Mouse (Mus musculus) heart, embryonic 16.5 days (tissue): ENCODE measurements around the gene Tnfrsf11a. TPM values are rescaled to one million over a fixed set of nuclear protein-coding genes. Genes with fewer than 3 reads are reported as not detected.

Experiments
- ATAC-seq: fragments of 200-750 bp; cut with Nextera tagmentation; replicated peaks from 2 replicates; pipeline ENCODE4 v1.8.0; 2017; ENCODE audit warnings: moderate number of reproducible peaks; ENCODE audit not compliant: insufficient read depth, low FRiP score; ENCODE audit errors: extremely low read depth
- H3K27ac ChIP-seq: fragments of 300-500 bp; sonication (generic); 2 replicates; pipeline ENCODE4 v1.5.1; 2014; ENCODE audit warnings: mild to moderate bottlenecking, low read length, control low read depth, moderate library complexity
- H3K27me3 ChIP-seq: fragments of 300-500 bp; sonication (generic); 2 replicates; pipeline ENCODE4 v1.6.1; 2014; ENCODE audit warnings: low read length, mixed read lengths; ENCODE audit not compliant: control insufficient read depth, insufficient read depth
- H3K36me3 ChIP-seq: fragments of 300-500 bp; sonication (generic); 2 replicates; pipeline ENCODE4 v1.6.1; 2014; ENCODE audit not compliant: control insufficient read depth, insufficient read depth
- H3K4me1 ChIP-seq: fragments of 300-500 bp; sonication (generic); 2 replicates; pipeline ENCODE4 v1.6.1; 2014; ENCODE audit warnings: low read length, mixed read lengths; ENCODE audit not compliant: control insufficient read depth, insufficient read depth
- H3K4me2 ChIP-seq: fragments of 300-500 bp; sonication (generic); 2 replicates; pipeline ENCODE4 v1.6.1; 2014; ENCODE audit warnings: low read depth, mild to moderate bottlenecking, control low read depth, low read length
- H3K4me3 ChIP-seq: fragments of 300-500 bp; sonication (generic); 2 replicates; pipeline ENCODE4 v1.5.1; 2014; ENCODE audit warnings: mild to moderate bottlenecking, control low read depth, low read length
- H3K9ac ChIP-seq: fragments of 300-500 bp; sonication (generic); 2 replicates; pipeline ENCODE4 v1.6.1; 2014; ENCODE audit warnings: low read length, control low read depth
- H3K9me3 ChIP-seq: fragments of 300-500 bp; sonication (generic); replicated peaks from 2 replicates; pipeline ENCODE4 v1.6.1; 2016; ENCODE audit warnings: low read length; ENCODE audit not compliant: control insufficient read depth
- WGBS: fragments of 180-500 bp; shearing (Covaris S2); extraction: QIAGEN DNeasy Blood & Tissue Kit; methylation state at CpG from one replicate; pipeline ENCODE4 v1.1.7; 2014; 5-methylcytosine and 5-hydroxymethylcytosine counted together
- polyA plus RNA-seq: library from polyadenylated mRNA; unstranded; fragments of >200 nt; fragmentation: Nextera tagmentation; extraction: Ambion mirVana; gene quantifications from 2 replicates; pipeline ENCODE4 v1.2.1, GENCODE M21; 2015

The Tnfrsf11a gene
- 0.34 and 0.83 TPM in 2 replicates for polyA plus RNA-seq

DNA sequence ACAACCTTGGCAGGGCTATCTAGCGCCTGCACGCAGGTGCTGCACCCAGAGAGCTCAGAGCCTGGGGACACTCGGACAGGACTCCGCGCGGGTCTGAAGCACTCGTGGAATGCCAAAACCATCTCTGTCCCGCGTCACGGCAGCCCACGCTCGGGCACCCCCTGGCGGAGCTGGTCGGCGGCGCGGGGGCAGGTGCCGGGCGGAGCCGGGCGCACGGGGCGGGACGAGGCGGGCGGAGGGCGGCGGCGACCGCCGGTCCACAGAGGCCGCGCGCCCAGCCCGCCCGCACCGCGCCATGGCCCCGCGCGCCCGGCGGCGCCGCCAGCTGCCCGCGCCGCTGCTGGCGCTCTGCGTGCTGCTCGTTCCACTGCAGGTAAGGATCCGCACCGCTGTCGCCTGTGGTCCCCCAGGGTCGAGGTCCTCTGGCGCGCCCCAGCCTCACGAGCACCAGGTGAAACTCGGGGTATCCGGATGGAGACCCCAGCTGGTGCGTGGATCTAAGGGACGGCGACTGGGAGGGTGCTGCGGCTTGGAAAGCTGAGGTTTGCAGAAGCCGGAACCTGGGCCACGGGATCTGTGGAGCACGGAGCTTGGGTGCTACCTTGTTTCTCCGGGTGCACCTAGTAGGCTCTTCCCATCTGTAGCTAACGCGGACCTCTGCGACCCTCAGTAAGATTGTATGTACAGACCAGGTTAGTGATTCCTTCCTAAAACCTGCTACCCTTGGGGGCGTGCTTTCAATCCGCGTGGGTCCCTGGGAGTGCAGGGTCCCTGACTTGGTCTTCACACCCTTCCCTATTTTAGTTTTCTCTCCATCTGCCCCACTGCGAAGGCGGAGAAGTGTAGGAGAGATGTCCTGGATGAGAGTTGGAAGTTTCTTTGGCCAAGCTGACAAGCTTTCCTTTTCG is at the start of gene Tnfrsf11a:
Gene Tnfrsf11a (plus strand): TSS at position 262 of the 908 bp plus-strand sequence.
- peak within 1 kb of the TSS; percentile 93 for H3K4me2 ChIP-seq
- H3K9me3 ChIP-seq: no peaks in the 10 kb centered on the region
- peaks cover 5% of the 10 kb centered on the region; the same call in 1 of the 2 replicates for H3K4me1 ChIP-seq
- H3K36me3 ChIP-seq: no peaks in the 10 kb centered on the region
- peak within 1 kb of the TSS; percentile 61 for H3K4me3 ChIP-seq
- peak within 1 kb of the TSS; percentile 65 for H3K9ac ChIP-seq
- WGBS: 3% methylated on average over 65 of the region's 77 CpGs
- H3K27ac ChIP-seq: no peak within 1 kb of the TSS
- peaks cover 16% of the 10 kb centered on the region for H3K27me3 ChIP-seq
- peak; percentile 78 for ATAC-seq

DNA sequence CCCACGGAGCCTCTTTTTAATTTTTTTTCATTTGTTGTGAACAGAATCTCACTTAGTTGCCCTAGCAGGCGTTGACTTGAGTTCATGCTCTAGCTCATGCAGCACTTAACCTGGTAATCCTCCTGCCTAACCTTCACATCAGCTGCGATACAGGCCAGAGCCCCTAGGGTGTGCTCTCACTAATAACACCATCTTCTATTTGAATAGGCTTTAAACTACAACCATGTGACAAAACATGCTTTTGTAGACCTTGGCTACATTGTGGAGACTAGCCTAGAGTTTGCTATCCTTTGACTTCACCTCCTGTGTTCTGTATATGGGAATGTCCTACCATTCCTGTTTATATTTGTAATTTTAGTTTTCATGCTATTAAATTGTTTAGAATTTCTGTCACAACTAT is 45.2 kb upstream of the Tnfrsf11a start:
- no peaks in the 10 kb centered on the region for H3K27me3 ChIP-seq
- peaks cover 11% of the 10 kb centered on the region; the same call in 1 of the 2 replicates for H3K36me3 ChIP-seq
- H3K9me3 ChIP-seq: no peaks in the 10 kb centered on the region
- H3K9ac ChIP-seq: no peak overlapping the region
- ATAC-seq: no peak
- no peaks in the 10 kb centered on the region for H3K4me1 ChIP-seq
- no peak overlapping the region for H3K27ac ChIP-seq
- 73% methylated on average over 3 of the region's 3 CpGs for WGBS
- no peak overlapping the region for H3K4me2 ChIP-seq
- H3K4me3 ChIP-seq: no peak overlapping the region

DNA sequence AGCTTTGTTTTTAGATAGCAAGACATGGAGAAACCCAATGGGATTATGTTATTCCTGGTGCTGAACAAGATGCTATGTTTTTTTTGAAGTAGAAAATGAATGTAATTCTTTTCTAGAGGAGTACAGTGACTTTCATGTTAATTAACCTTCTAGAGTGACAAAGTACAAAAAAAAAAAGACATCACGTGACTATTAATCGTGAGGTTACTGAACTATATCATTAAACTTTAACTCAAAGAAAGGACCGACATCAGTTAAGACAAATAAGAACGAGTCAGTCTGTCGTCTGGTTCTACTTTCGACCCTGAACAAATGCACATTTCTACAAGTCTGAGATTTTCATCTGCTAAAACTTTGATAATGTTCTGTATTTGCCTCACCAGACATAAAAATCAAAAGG is 42.2 kb upstream of the Tnfrsf11a start:
- H3K4me3 ChIP-seq: no peak overlapping the region
- H3K9me3 ChIP-seq: no peaks in the 10 kb centered on the region
- no peak overlapping the region for H3K4me2 ChIP-seq
- H3K36me3 ChIP-seq: peaks cover 24% of the 10 kb centered on the region
- H3K4me1 ChIP-seq: no peaks in the 10 kb centered on the region
- ATAC-seq: no peak
- H3K9ac ChIP-seq: no peak overlapping the region
- H3K27me3 ChIP-seq: no peaks in the 10 kb centered on the region
- no peak overlapping the region for H3K27ac ChIP-seq
- 94% methylated on average over 6 of the region's 6 CpGs for WGBS

DNA sequence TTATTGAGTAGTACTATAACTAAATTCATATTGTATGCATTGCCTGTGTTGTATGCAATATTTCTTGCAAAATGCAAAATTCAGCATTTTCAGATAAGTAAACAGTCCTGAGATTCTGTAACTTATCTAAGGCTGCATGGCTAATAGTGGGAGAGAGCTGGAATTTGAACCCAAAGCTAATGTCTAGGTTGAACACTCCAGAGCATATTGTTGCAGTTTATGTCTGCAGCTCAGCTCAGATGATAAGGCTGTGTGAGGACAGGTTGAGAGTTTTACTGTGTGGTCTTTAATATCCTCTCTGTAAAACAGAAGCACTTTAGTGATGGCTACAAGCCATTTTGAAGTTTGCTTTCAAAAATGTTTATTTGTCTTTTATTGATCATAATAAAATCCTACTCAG is 41.0 kb upstream of the Tnfrsf11a start:
- Histone ChIP-seq H3K27ac (no peak overlapping the region), H3K4me2 (no peak overlapping the region)
- ATAC-seq: no peak

DNA sequence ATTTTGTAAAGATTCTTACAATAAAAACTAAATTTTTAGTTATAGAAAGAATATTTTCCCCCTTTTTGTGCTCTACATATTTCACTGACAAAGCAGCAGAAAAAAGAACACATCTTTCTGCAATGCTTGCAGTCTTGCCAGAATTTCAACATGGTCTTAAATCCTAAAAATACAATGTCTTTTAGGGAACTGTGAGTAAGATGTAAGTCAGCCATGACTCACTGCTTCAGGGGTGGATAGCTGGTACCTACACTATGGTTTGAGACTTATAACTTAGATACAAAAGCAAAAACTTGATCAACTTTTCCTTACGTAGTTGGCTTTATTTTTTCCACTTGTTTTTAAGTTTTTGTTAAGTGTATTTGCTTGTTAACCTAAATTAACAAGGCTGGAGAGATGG is 38.0 kb upstream of the Tnfrsf11a start:
- WGBS: 90% methylated on average over 1 of the region's 1 CpGs
- peaks cover 39% of the 10 kb centered on the region for H3K36me3 ChIP-seq

More for the DNA sequence above, 41.0 kb upstream of the Tnfrsf11a start:
- Histone ChIP-seq H3K4me1 (no peaks in the 10 kb centered on the region), H3K4me3 (no peak overlapping the region), H3K36me3 (peaks cover 32% of the 10 kb centered on the region), H3K9ac (no peak overlapping the region), H3K27me3 (no peaks in the 10 kb centered on the region), H3K9me3 (no peaks in the 10 kb centered on the region)

DNA sequence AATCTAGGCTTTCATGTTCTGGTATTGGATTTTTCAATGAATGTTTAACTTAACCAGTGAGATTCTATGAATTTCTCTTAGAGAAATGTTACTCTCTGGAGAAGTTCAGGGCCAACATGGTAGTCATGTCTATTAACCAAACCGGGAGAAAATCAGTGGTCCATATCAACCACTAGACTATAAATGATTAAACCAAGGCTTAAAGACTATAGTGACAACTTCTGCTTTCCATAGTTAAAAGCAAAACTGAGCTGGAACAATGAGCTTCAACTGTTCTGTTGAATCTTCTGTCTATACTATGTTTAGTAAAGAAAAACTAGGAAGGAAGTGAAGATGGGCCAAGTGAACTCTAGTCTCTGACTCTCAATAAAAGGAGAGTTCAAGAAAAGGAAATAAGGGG is 34.1 kb upstream of the Tnfrsf11a start:
- Histone ChIP-seq H3K27ac (no peak overlapping the region), H3K9me3 (no peaks in the 10 kb centered on the region), H3K4me3 (no peak overlapping the region), H3K4me1 (no peaks in the 10 kb centered on the region), H3K9ac (no peak overlapping the region), H3K27me3 (no peaks in the 10 kb centered on the region), H3K4me2 (no peak overlapping the region), H3K36me3 (peaks cover 29% of the 10 kb centered on the region)
- 93% methylated on average over 1 of the region's 1 CpGs for WGBS
- ATAC-seq: no peak

More for the DNA sequence above, 38.0 kb upstream of the Tnfrsf11a start:
- H3K4me1 ChIP-seq: no peaks in the 10 kb centered on the region
- no peak overlapping the region for H3K27ac ChIP-seq
- H3K9ac ChIP-seq: no peak overlapping the region
- no peak overlapping the region for H3K4me3 ChIP-seq
- no peaks in the 10 kb centered on the region for H3K27me3 ChIP-seq
- no peak for ATAC-seq
- no peaks in the 10 kb centered on the region for H3K9me3 ChIP-seq
- H3K4me2 ChIP-seq: no peak overlapping the region

DNA sequence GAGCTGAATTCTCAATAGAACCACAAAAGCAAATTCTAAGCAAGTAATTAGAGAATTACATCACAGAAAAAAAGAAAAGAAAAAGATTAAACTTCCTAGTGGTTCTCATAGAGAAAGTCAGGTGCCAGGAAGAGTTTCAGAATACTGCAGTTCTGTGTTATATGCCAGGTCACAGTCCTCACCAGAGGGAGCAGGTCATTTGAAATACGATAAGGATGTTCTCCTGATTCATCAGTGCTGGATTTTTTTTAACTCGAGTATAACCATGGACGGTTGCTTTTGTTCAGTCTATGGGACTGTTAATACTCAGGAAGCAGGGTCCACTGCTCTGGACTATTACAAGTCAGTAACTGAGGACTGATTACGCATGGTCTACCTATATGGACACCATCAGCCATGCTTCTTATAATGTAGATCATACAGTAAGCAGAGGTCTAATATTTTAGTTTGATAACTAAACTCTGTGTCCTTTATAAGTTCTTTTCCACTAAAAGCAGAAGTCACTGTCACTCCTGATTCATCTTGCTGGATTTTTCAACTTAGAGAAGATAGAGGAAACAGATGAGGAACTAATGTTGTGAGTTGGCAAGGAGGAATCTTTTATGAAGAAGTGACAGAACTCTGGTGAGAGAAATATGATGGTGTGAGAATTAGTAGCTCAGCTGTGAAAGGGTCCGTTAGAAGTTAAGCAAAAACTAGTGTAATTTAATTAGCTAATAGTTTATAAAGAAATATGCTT is 33.5 kb upstream of the Tnfrsf11a start:
- H3K4me3 ChIP-seq: no peak overlapping the region
- H3K36me3 ChIP-seq: peaks cover 23% of the 10 kb centered on the region
- H3K4me2 ChIP-seq: no peak overlapping the region
- H3K27ac ChIP-seq: no peak overlapping the region
- no peak overlapping the region for H3K9ac ChIP-seq
- H3K27me3 ChIP-seq: no peaks in the 10 kb centered on the region
- no peaks in the 10 kb centered on the region for H3K4me1 ChIP-seq
- no peaks in the 10 kb centered on the region for H3K9me3 ChIP-seq
- 81% methylated on average over 5 of the region's 5 CpGs for WGBS
- no peak for ATAC-seq

DNA sequence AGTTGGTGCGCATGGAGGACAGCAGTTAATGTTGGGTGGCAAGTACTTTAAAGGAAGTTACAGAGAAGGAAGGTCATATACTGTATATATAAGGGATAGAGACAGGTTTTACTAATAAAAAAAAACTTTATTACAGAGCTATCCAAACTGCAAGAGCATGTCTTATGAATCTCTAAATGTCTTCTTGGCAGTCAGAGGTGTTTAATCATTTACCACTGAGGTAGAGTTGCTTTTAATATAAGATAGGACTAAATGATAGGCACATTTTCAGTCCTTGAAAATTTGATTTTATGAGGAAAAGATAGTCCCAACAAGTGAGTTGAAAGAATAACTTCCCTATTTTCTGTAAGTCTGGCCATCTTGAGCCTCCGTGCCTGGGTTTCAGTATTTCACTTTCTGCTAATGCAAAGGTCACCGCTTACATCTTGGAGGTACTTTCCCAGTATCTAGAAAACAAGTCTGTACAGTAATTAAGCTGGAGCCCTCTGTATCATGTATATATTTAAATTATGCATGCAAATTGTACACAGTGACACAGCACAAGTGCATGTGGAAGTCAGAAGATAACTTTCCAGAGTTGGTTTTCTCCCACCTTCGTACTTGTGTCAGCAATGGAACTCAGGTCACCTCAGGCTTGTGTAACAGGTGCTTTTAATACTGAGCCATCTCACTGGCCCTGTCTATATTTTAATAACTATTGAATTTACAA is 32.3 kb upstream of the Tnfrsf11a start:
- 94% methylated on average over 4 of the region's 4 CpGs for WGBS

More for the DNA sequence above, 32.3 kb upstream of the Tnfrsf11a start:
- Histone ChIP-seq H3K4me1 (no peaks in the 10 kb centered on the region), H3K9me3 (no peaks in the 10 kb centered on the region), H3K9ac (no peak overlapping the region), H3K4me3 (no peak overlapping the region), H3K36me3 (peaks cover 20% of the 10 kb centered on the region), H3K27me3 (no peaks in the 10 kb centered on the region), H3K4me2 (no peak overlapping the region), H3K27ac (no peak overlapping the region)
- no peak for ATAC-seq
